Mouse (Mus musculus) left cerebral cortex, postnatal 10 days (tissue): ENCODE measurements around the gene Adprm. TPM values are rescaled to one million over a fixed set of nuclear protein-coding genes. Genes with fewer than 3 reads are reported as not detected.
"Not testable (repeated sequence)": the region's sequence is repeated elsewhere in the genome, so short reads cannot be mapped to it uniquely, and the experiment has no call there.

Source experiments
- DNase-seq, 2 experiments: peaks; one replicate each; pipeline ENCODE4 v3.0.0; 2021 to 2022; ENCODE audit warnings: low spot score in 2 of 2, mixed read lengths in 1 of 2; ENCODE audit errors: extremely low spot score in 1 of 2
- intact Hi-C: fragments of 180-260 bp; cut with DNase I; formaldehyde crosslinking; loops from one replicate; pipeline ENCODE4 v1.15.1; 2025
- total RNA-seq, 2 experiments: library from RNA; stranded (reverse); gene quantifications; 2 replicates each; pipeline ENCODE4 v1.2.3; 2021

Gene Adprm
- total RNA-seq, 2 experiments from 2014 or later: 23.0 to 26.1 TPM

GRCm38 (mm10) chr11:67034775-67035485 is 17.5 kb downstream of the Adprm start:
- DNase-seq: no peak

DNA sequence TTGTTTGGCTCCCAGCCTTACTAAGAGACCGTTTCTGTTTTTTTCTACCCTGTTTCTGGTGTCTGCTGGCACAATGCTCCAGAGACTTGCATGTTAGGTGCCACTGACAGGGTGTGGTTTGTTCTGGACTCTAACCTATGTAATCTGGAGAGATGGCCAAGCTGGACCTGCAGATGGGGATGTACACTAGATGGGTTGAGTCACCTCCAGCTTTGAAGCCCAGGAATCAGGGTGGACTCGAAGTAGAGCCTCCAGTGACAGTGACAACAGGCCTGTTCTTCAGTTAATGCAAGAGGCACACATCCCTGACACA is 20.8 kb downstream of the Adprm start:
- intact Hi-C loops: no loop called here

More at GRCm38 (mm10) chr11:67034775-67035485, 17.5 kb downstream of the Adprm start:
- intact Hi-C loops: no loop called here

DNA sequence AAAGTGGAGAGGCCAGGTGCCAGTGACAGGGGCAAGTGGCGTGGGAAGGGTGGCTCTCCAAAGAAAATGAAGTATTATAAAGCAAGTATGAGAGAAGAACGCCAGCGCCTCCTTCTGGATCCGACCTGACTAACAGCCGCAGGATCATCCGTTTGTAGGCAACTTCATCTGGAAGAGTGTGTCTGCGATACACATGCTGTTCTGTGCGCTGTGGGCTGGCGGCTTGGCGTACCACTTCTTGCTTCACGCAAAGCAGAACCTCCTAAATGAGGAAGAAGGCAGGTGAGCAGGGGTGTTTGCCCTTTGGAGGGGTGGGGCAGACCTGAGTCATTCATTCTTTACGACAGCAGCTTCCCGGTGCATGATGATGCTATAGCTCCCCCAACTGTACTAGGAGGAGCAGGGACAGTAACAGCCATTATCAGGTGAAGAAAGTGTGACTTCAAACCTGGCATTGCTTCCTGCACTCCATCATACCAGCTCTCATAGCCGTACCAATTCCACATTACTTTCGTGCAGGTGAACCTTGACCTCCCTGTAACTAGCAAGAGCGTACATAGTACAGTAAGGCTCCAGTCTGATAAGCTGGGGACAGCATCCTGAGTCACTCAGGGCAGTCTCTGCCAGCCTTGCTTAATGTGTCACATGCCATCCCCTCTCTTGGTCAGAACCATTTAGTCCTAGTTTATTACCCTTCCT is 21.3 kb downstream of the Adprm start:
- intact Hi-C loops: no loop called here
- no peak for DNase-seq

More for the DNA sequence above, 20.8 kb downstream of the Adprm start:
- DNase-seq: no peak

- DNase-seq: peak; percentile 79 to 94
- intact Hi-C loops: loop anchor here (2.0 kb wide), 1 partner anchor 60 kb away; no protein-coding TSS in a partner anchor
These were observed 27.4 kb downstream of the Adprm start, which contains the start of gene Tmem220 for GRCm38 (mm10) chr11:67024867-67025477. Tmem220 (plus strand) TSS chr11:67025154.

- intact Hi-C loops: loop anchor here (2.0 kb wide), 1 partner anchor 61 kb away; no protein-coding TSS in a partner anchor
- no peak for DNase-seq
These were observed 28.5 kb downstream of the Adprm start for GRCm38 (mm10) chr11:67023802-67024340.

DNA sequence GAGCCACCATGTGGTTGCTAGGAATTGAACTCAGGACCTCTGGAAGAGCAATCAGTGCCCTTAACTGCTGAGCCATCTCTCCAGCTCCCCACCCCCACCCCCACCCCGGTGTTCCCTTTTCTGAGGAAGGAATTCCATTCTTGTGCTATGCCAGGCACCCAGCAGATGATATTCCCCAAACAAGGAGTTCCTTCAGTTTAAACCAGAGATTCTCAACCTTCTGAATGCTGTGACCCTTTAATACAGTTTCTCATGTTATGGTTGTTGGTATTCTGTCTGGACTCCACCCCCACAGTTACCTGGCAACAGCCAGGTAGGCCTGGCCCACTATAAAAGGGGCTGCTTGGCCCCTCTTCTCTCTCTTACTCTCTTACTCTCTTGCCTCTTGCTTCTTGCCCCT is 29.2 kb downstream of the Adprm start:
- DNase-seq, intact Hi-C loops: not testable (repeated sequence)

GRCm38 (mm10) chr11:67022354-67023115 is 29.9 kb downstream of the Adprm start:
- intact Hi-C loops: no loop called here
- DNase-seq: no peak

DNA sequence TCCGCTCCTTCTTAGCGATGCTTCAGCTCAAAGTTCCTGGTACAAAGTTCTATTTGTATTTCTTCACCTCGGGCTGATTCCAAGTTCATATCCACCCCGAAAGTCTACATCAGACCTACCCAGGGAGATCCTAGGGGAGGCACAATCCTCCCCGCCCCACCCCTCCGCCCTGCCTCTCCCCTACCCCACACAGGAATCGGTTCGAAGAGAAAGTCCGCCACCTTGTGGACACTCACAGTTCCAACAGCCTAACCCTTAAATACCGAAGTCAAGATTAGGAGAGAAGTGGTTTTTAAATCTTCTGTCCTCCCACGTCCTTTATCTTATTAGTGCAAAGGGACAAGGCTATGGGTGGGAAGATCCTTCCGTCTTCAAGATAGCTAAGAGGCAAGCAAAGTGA is 31.4 kb downstream of the Adprm start:
- peak; percentile 27 to 74 for DNase-seq
- intact Hi-C loops: loop anchor here (2.0 kb wide), 2 partner anchors 36 to 114 kb away; no protein-coding TSS in a partner anchor

DNA sequence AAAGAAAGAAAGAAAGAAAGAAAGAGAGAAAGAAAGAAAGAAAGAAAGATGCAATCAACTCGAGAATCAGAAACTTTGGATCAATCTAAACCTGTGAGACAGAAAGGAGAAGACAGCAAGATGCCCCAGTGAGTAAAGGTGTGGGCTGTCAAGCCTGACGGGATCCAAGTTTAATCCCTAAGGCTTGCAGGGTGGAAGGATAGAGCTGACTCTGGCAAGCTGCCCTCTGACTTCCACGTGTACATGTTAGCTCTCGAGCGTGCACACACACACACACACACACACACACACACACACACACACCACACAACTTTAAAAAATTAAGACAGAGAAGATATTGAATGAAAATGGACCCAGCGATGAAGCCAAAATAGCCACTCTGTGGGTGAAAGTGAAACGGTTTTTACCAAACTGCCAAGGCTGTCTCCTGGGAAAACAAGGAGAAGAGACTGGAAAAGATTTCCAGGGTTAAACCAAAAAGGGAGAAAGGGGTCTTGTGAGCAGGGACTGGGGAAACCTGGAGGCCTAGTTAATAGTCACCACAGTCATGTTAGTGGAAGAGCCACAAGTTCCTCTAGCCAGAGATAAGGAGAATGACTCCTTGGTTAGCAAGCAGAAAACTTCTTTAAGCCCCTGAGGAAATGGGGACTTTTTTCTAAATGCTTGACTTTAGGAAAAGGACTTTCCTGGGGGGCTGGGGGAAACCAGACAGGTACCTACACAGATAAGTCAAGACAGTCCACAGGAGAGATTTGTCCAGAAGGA is 32.5 kb downstream of the Adprm start:
- DNase-seq: no peak
- intact Hi-C loops: loop anchor here (2.0 kb wide), 2 partner anchors 35 to 113 kb away; no protein-coding TSS in a partner anchor

DNA sequence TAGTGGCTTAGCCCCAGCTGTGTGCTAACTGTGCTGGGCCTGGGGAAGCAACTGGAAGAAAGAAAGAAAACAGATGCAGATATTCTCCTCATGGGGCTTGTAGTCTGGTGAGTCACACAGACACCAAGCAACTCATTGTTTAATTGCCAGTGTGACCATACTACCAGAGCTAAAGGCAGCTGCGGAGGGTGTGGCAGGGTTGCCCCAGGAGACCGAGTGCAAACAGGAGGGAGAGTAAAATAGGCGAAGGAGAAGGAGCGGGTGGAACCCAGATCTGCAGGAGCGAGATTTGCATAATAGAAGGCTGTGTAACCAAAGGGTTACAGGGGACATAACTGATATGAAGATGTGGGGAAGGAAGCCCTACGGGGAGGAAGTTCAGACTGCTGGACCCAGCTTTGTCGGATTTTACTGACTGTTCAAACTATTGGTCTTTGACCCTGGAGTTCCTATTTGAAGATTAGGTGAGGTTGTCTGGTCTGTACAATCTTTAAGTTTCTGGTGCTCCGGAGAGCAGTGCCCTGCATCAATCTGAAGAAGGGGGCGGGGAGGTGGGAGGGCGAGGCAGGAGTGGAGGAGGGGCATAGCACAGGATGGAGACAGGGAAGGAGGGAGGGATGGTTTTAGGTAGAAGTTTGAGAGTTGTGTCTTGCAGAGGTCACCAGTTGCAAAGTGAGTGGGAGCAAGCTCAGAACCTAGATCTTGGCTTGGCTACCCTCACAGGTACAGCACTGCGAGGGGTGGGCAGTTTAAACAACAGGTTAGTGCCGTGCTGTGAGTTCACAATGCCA is 34.4 kb downstream of the Adprm start:
- no peak for DNase-seq
- intact Hi-C loops: no loop called here

DNA sequence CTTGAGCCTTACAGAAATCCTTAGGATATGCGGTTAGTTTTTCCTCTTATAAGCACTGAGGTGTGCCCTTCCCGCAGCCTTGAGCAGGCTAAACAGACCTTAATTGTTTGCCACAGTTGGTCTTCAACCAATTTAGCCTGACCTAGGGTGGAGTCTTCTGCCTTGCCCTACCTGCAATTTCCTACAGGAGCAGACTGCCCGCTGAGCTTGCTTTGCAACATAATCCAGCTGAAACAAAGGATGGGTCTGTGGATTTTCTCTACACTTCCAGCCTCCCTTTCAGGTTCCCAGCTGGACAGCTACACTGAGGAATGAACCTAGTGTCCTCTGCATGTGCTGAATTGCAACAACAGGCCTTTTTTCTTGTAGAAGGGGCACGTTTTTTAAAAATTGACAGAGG is 40.8 kb downstream of the Adprm start:
- intact Hi-C loops: no loop called here
- DNase-seq: no peak

DNA sequence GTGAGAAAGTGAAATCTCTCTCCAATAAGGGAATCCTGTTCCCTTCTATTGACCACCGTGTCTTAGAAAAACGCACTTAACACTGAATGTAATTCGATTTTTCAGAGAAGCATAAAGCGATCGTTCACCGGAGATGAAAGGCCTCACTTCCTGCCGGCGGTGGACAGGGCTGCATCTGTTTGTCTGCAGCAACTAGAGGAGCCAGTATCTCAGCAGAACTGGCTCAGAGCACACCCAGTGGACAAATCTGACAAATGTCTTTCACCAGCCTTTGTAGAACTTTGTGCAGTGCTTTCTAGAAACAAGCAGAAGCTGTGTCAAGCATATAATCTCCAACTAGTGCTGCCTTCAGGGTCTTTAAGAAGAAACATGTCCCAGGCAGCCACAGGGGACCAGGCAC is 42.0 kb downstream of the Adprm start:
- DNase-seq: peak in 1 of 2 experiments; percentile 43
- intact Hi-C loops: no loop called here

GRCm38 (mm10) chr11:67008528-67008927 is 43.9 kb downstream of the Adprm start:
- no peak for DNase-seq

DNA sequence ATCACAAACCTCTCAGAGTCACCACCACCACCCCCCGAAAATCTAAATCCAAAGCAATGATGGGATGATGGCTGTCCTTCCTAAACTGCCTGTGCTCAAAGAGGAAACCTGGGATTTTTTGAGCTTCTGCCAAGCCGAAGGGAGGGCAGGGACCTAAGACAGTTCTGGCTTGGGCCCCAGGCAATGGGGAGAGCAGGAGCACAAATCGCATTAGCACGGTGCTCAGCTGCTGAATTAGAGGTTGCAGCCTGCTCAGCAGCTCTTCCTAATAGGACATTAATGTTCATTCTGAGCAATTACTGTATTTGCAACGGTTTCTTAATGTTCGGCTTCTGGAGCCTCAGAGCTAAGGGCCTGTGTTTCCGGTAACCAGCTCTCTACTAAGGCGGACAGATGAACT is 44.4 kb downstream of the Adprm start:
- intact Hi-C loops: no loop called here
- DNase-seq: no peak

More at GRCm38 (mm10) chr11:67008528-67008927, 43.9 kb downstream of the Adprm start:
- intact Hi-C loops: no loop called here

- intact Hi-C loops: no loop called here
- DNase-seq: no peak
These were observed 49.5 kb downstream of the Adprm start for GRCm38 (mm10) chr11:67002911-67003310.

GRCm38 (mm10) chr11:67001717-67002116 is 50.7 kb downstream of the Adprm start:
- intact Hi-C loops: no loop called here
- DNase-seq: no peak

- DNase-seq: no peak
- intact Hi-C loops: no loop called here
These were observed 51.7 kb downstream of the Adprm start for GRCm38 (mm10) chr11:67000671-67001070.
